Mouse (Mus musculus): ENCODE data around the gene Ppib. TPM values are rescaled to one million over a fixed set of nuclear protein-coding genes. Genes with fewer than 3 reads are reported as not detected.

Gene Ppib
- polyA plus RNA-seq, 1 experiment from 2014 or later = 371 TPM

GRCm38 (mm10) chr9:66078072-66078471, 18.1 kb downstream of the Ppib start:
- no peaks in the 10 kb centered on the region for H3K36me3 ChIP-seq
- peak overlapping the region; percentile 32; the same call in 1 of the 2 replicates for H3K4me2 ChIP-seq
- ATAC-seq (ENCODE audit: low FRiP score) = no peak
- WGBS = 70% methylated on average over 3 of the region's 3 CpGs
- no peaks in the 10 kb centered on the region for H3K27me3 ChIP-seq (replicated peaks)
- H3K4me3 ChIP-seq (replicated peaks) = no peak overlapping the region
- no peaks in the 10 kb centered on the region for H3K9me3 ChIP-seq (replicated peaks)
- no peak overlapping the region for H3K27ac ChIP-seq (replicated peaks)
- H3K4me1 ChIP-seq = peaks cover 5% of the 10 kb centered on the region
- no peak overlapping the region for H3K9ac ChIP-seq (replicated peaks)

GRCm38 (mm10) chr9:66078493-66078892, 18.5 kb downstream of the Ppib start:
- Histone ChIP-seq H3K36me3 (no peaks in the 10 kb centered on the region), H3K4me3 (replicated peaks) (no peak overlapping the region), H3K4me2 (peak overlapping the region; percentile 32), H3K27me3 (replicated peaks) (no peaks in the 10 kb centered on the region), H3K9me3 (replicated peaks) (no peaks in the 10 kb centered on the region), H3K9ac (replicated peaks) (no peak overlapping the region), H3K27ac (replicated peaks) (no peak overlapping the region), H3K4me1 (peaks cover 5% of the 10 kb centered on the region)
- no peak for ATAC-seq (ENCODE audit: low FRiP score)
- WGBS = 16% methylated on average over 14 of the region's 14 CpGs

- Histone ChIP-seq H3K9ac (replicated peaks) (no peak overlapping the region), H3K27me3 (replicated peaks) (no peaks in the 10 kb centered on the region), H3K4me2 (no peak overlapping the region), H3K4me1 (peaks cover 5% of the 10 kb centered on the region), H3K36me3 (peaks cover 4% of the 10 kb centered on the region; the same call in 1 of the 2 replicates), H3K27ac (replicated peaks) (no peak overlapping the region), H3K4me3 (replicated peaks) (no peak overlapping the region), H3K9me3 (replicated peaks) (no peaks in the 10 kb centered on the region)
- ATAC-seq (ENCODE audit: low FRiP score) = no peak
- WGBS = 67% methylated on average over 3 of the region's 3 CpGs
These were observed 20.9 kb downstream of the Ppib start for GRCm38 (mm10) chr9:66080804-66081459.

GRCm38 (mm10) chr9:66081999-66082398, 22.0 kb downstream of the Ppib start:
- 91% methylated on average over 4 of the region's 4 CpGs for WGBS
- peaks cover 13% of the 10 kb centered on the region for H3K36me3 ChIP-seq
- H3K4me1 ChIP-seq = peaks cover 5% of the 10 kb centered on the region
- no peak overlapping the region for H3K4me3 ChIP-seq (replicated peaks)
- no peak overlapping the region for H3K9ac ChIP-seq (replicated peaks)
- no peak overlapping the region for H3K27ac ChIP-seq (replicated peaks)
- no peak overlapping the region for H3K4me2 ChIP-seq
- H3K27me3 ChIP-seq (replicated peaks) = no peaks in the 10 kb centered on the region
- H3K9me3 ChIP-seq (replicated peaks) = no peaks in the 10 kb centered on the region
- ATAC-seq (ENCODE audit: low FRiP score) = no peak

- Histone ChIP-seq H3K4me1 (no peaks in the 10 kb centered on the region), H3K27ac (replicated peaks) (no peak overlapping the region), H3K27me3 (replicated peaks) (no peaks in the 10 kb centered on the region), H3K4me3 (replicated peaks) (no peak overlapping the region), H3K9ac (replicated peaks) (no peak overlapping the region), H3K9me3 (replicated peaks) (no peaks in the 10 kb centered on the region), H3K4me2 (no peak overlapping the region), H3K36me3 (peaks cover 33% of the 10 kb centered on the region)
- 84% methylated on average over 3 of the region's 3 CpGs for WGBS
- ATAC-seq (ENCODE audit: low FRiP score) = no peak
These were observed 24.1 kb downstream of the Ppib start for GRCm38 (mm10) chr9:66084171-66084570.

- Histone ChIP-seq H3K36me3 (peaks cover 61% of the 10 kb centered on the region), H3K9me3 (replicated peaks) (no peaks in the 10 kb centered on the region), H3K9ac (replicated peaks) (no peak overlapping the region), H3K4me3 (replicated peaks) (no peak overlapping the region), H3K4me2 (no peak overlapping the region), H3K27ac (replicated peaks) (no peak overlapping the region), H3K4me1 (no peaks in the 10 kb centered on the region), H3K27me3 (replicated peaks) (no peaks in the 10 kb centered on the region)
- ATAC-seq (ENCODE audit: low FRiP score) = no peak
- 97% methylated on average over 7 of the region's 7 CpGs for WGBS
These were observed 27.0 kb downstream of the Ppib start for GRCm38 (mm10) chr9:66087062-66087461.

GRCm38 (mm10) chr9:66088411-66088810, 28.4 kb downstream of the Ppib start:
- H3K36me3 ChIP-seq = peaks cover 75% of the 10 kb centered on the region

GRCm38 (mm10) chr9:66090593-66091244, 30.7 kb downstream of the Ppib start:
- Histone ChIP-seq H3K4me3 (replicated peaks) (no peak overlapping the region), H3K36me3 (peaks cover 94% of the 10 kb centered on the region), H3K4me1 (no peaks in the 10 kb centered on the region), H3K9me3 (replicated peaks) (no peaks in the 10 kb centered on the region), H3K4me2 (no peak overlapping the region), H3K27ac (replicated peaks) (0 out of 2 replicates have a peak overlapping the region, but pooled peaks have one; percentile 0), H3K9ac (replicated peaks) (no peak overlapping the region), H3K27me3 (replicated peaks) (no peaks in the 10 kb centered on the region)
- 89% methylated on average over 13 of the region's 13 CpGs for WGBS
- ATAC-seq (ENCODE audit: low FRiP score) = no peak

More at GRCm38 (mm10) chr9:66088411-66088810, 28.4 kb downstream of the Ppib start:
- 50% methylated on average over 4 of the region's 4 CpGs for WGBS
- Histone ChIP-seq H3K9ac (replicated peaks) (no peak overlapping the region), H3K4me2 (no peak overlapping the region), H3K27ac (replicated peaks) (no peak overlapping the region), H3K4me1 (no peaks in the 10 kb centered on the region), H3K4me3 (replicated peaks) (no peak overlapping the region), H3K27me3 (replicated peaks) (no peaks in the 10 kb centered on the region), H3K9me3 (replicated peaks) (no peaks in the 10 kb centered on the region)
- no peak for ATAC-seq (ENCODE audit: low FRiP score)

- ATAC-seq (ENCODE audit: low FRiP score) = no peak
- Histone ChIP-seq H3K4me1 (no peaks in the 10 kb centered on the region), H3K9me3 (replicated peaks) (no peaks in the 10 kb centered on the region), H3K4me3 (replicated peaks) (no peak overlapping the region), H3K27ac (replicated peaks) (no peak overlapping the region), H3K36me3 (peaks cover 95% of the 10 kb centered on the region), H3K4me2 (no peak overlapping the region), H3K27me3 (replicated peaks) (no peaks in the 10 kb centered on the region), H3K9ac (replicated peaks) (no peak overlapping the region)
- 80% methylated on average over 6 of the region's 6 CpGs for WGBS
These were observed 31.6 kb downstream of the Ppib start for GRCm38 (mm10) chr9:66091327-66092231.

- Histone ChIP-seq H3K27ac (replicated peaks) (no peak overlapping the region), H3K9ac (replicated peaks) (no peak overlapping the region), H3K4me3 (replicated peaks) (no peak overlapping the region), H3K27me3 (replicated peaks) (no peaks in the 10 kb centered on the region), H3K4me2 (no peak overlapping the region), H3K4me1 (no peaks in the 10 kb centered on the region), H3K36me3 (peaks cover 95% of the 10 kb centered on the region), H3K9me3 (replicated peaks) (no peaks in the 10 kb centered on the region)
- no peak for ATAC-seq (ENCODE audit: low FRiP score)
- 92% methylated on average over 2 of the region's 2 CpGs for WGBS
These were observed 32.6 kb downstream of the Ppib start for GRCm38 (mm10) chr9:66092664-66093063.

- H3K36me3 ChIP-seq = peaks cover 88% of the 10 kb centered on the region
- WGBS = 85% methylated on average over 8 of the region's 8 CpGs
These were observed 41.6 kb downstream of the Ppib start for GRCm38 (mm10) chr9:66101577-66101976.

More at GRCm38 (mm10) chr9:66101577-66101976, 41.6 kb downstream of the Ppib start:
- no peak for ATAC-seq (ENCODE audit: low FRiP score)
- no peak overlapping the region for H3K9ac ChIP-seq (replicated peaks)
- no peaks in the 10 kb centered on the region for H3K4me1 ChIP-seq
- no peak overlapping the region for H3K4me2 ChIP-seq
- no peaks in the 10 kb centered on the region for H3K9me3 ChIP-seq (replicated peaks)
- H3K27me3 ChIP-seq (replicated peaks) = no peaks in the 10 kb centered on the region
- no peak overlapping the region for H3K4me3 ChIP-seq (replicated peaks)
- no peak overlapping the region for H3K27ac ChIP-seq (replicated peaks)
